Mouse (Mus musculus) heart, embryonic 13.5 days (tissue): ENCODE data around the gene Igsf21. TPM values are rescaled to one million over a fixed set of nuclear protein-coding genes. Genes with fewer than 3 reads are reported as not detected.

Experiments
- ATAC-seq: fragments of 200-750 bp; cut with Nextera tagmentation; 2 replicates; pipeline ENCODE4 v1.8.0; 2017; ENCODE audit warnings: moderate TSS enrichment; ENCODE audit not compliant: insufficient number of reproducible peaks, low FRiP score, low TSS enrichment; ENCODE audit errors: extremely low read depth
- H3K27ac ChIP-seq: fragments of 300-500 bp; sonication (generic); replicated peaks from 2 replicates; pipeline ENCODE4 v1.5.1; 2015; ENCODE audit warnings: moderate library complexity, mild to moderate bottlenecking, inconsistent platforms
- H3K27me3 ChIP-seq: fragments of 300-500 bp; sonication (generic); replicated peaks from 2 replicates; pipeline ENCODE4 v1.6.1; 2015; ENCODE audit warnings: mild to moderate bottlenecking, inconsistent platforms
- H3K36me3 ChIP-seq: fragments of 300-500 bp; sonication (generic); 2 replicates; pipeline ENCODE4 v1.6.1; 2015; ENCODE audit warnings: mild to moderate bottlenecking, inconsistent platforms
- H3K4me1 ChIP-seq: fragments of 300-500 bp; sonication (generic); 2 replicates; pipeline ENCODE4 v1.6.1; 2015; ENCODE audit warnings: inconsistent platforms
- H3K4me2 ChIP-seq: fragments of 300-500 bp; sonication (generic); 2 replicates; pipeline ENCODE4 v1.6.1; 2015; ENCODE audit warnings: inconsistent platforms, mild to moderate bottlenecking, moderate library complexity
- H3K4me3 ChIP-seq: fragments of 300-500 bp; sonication (generic); 2 replicates; pipeline ENCODE4 v1.5.1; 2015; ENCODE audit warnings: moderate library complexity, mild to moderate bottlenecking, inconsistent platforms
- H3K9ac ChIP-seq: fragments of 300-500 bp; sonication (generic); 2 replicates; pipeline ENCODE4 v1.6.1; 2015; ENCODE audit warnings: inconsistent platforms, mild to moderate bottlenecking, moderate library complexity
- H3K9me3 ChIP-seq: fragments of 300-500 bp; sonication (generic); 2 replicates; pipeline ENCODE4 v1.6.1; 2016; ENCODE audit warnings: inconsistent platforms
- WGBS: fragments of 180-500 bp; shearing (Covaris S2); methylation state at CpG from one replicate; pipeline ENCODE4 v1.1.7; 2015; ENCODE audit warnings: mixed read lengths; 5-methylcytosine and 5-hydroxymethylcytosine counted together
- polyA plus RNA-seq: library from polyadenylated mRNA; unstranded; fragments of >200 nt; fragmentation: Nextera tagmentation; extraction: Ambion mirVana; gene quantifications from 2 replicates; pipeline ENCODE4 v1.2.1, GENCODE M21; 2015

Igsf21 gene
- polyA plus RNA-seq, 1 experiment from 2014 or later = 0.13 TPM

DNA sequence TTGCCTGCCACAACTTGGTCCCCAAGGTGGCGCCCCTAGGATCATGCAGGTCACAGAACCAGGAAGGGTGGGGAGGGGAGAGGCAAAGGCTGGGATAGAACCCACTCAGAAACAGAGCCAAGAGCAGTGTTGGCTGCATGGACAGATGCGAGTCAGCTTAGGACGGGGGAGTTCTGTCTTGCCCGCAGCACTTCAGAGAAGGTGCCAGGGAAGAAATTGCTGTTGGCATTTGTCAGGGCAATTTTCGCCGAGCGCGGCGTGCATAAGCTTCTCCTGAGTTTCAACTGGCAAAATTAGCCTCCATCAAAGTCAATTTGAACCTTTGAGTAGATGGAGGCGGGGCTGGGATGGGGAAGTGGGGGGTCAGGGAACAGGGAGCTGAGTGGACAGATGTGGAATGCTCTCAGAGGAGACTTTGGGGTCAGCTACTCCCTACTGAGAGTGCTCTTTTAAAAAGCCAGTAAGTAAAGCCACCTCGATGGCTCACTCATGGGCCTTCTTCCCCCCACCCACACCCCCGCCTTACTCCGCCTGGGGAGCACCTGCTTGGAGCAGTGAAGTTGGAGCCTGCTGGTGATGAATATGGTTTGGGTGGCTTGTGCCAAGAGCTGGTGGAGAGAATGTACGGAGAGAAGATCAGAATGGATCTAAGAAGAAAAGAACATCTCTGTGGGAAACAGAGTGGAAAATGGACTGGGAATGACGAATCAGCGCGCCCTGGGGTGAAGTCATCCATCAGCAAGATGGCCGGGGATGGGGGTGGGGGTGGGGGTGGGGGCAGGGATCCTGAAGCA, 12.0 kb downstream of the Igsf21 start:
- H3K4me2 ChIP-seq = no peak overlapping the region
- no peak overlapping the region for H3K27ac ChIP-seq
- H3K9ac ChIP-seq = no peak overlapping the region
- H3K4me1 ChIP-seq = no peaks in the 10 kb centered on the region
- H3K27me3 ChIP-seq = peaks cover 37% of the 10 kb centered on the region
- 68% methylated on average over 18 of the region's 18 CpGs for WGBS
- no peaks in the 10 kb centered on the region for H3K36me3 ChIP-seq
- H3K9me3 ChIP-seq = no peaks in the 10 kb centered on the region
- ATAC-seq = no peak
- H3K4me3 ChIP-seq = no peak overlapping the region

GRCm38 (mm10) chr4:140227837-140228236, 18.7 kb downstream of the Igsf21 start:
- no peak overlapping the region for H3K27ac ChIP-seq
- no peaks in the 10 kb centered on the region for H3K9me3 ChIP-seq
- 59% methylated on average over 5 of the region's 7 CpGs for WGBS
- ATAC-seq = no peak
- no peak overlapping the region for H3K4me2 ChIP-seq
- H3K4me3 ChIP-seq = no peak overlapping the region
- H3K36me3 ChIP-seq = no peaks in the 10 kb centered on the region
- H3K27me3 ChIP-seq = peaks cover 71% of the 10 kb centered on the region
- H3K4me1 ChIP-seq = no peaks in the 10 kb centered on the region
- H3K9ac ChIP-seq = no peak overlapping the region

GRCm38 (mm10) chr4:140225204-140225603, 21.4 kb downstream of the Igsf21 start:
- no peak overlapping the region for H3K4me2 ChIP-seq
- H3K27ac ChIP-seq = no peak overlapping the region
- H3K9ac ChIP-seq = no peak overlapping the region
- WGBS = 62% methylated on average over 9 of the region's 9 CpGs
- no peak for ATAC-seq
- H3K4me3 ChIP-seq = no peak overlapping the region
- no peaks in the 10 kb centered on the region for H3K36me3 ChIP-seq
- no peaks in the 10 kb centered on the region for H3K9me3 ChIP-seq
- H3K27me3 ChIP-seq = peaks cover 83% of the 10 kb centered on the region
- H3K4me1 ChIP-seq = peaks cover 3% of the 10 kb centered on the region; the same call in 1 of the 2 replicates

DNA sequence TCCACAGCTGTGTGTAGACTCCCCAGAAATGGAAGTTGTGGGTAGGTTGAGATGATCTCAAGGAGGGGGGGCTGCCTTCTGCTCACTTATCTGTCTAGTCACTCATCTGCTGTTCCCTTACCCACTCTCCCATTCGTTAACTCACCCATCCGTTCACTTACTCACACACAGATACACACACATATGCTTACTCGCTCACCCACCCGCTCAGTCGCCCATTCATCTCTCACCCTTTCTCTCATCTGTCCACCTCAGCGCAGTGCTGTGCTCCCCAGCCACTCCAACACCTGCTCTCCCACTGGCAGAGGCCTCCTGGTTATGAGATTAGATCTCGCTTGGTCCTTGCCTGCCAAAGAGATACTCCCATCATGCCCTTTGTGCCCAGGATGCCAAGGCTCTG, 22.1 kb downstream of the Igsf21 start:
- H3K4me2 ChIP-seq = no peak overlapping the region
- H3K9me3 ChIP-seq = no peaks in the 10 kb centered on the region
- no peak overlapping the region for H3K27ac ChIP-seq
- no peaks in the 10 kb centered on the region for H3K36me3 ChIP-seq
- 73% methylated on average over 7 of the region's 7 CpGs for WGBS
- H3K9ac ChIP-seq = no peak overlapping the region
- H3K27me3 ChIP-seq = peaks cover 85% of the 10 kb centered on the region
- H3K4me3 ChIP-seq = no peak overlapping the region
- peaks cover 3% of the 10 kb centered on the region; the same call in 1 of the 2 replicates for H3K4me1 ChIP-seq
- ATAC-seq = no peak

GRCm38 (mm10) chr4:140223067-140223466, 23.5 kb downstream of the Igsf21 start:
- no peak overlapping the region for H3K4me2 ChIP-seq
- H3K9ac ChIP-seq = no peak overlapping the region
- H3K4me1 ChIP-seq = peaks cover 3% of the 10 kb centered on the region; the same call in 1 of the 2 replicates
- H3K9me3 ChIP-seq = no peaks in the 10 kb centered on the region
- no peak overlapping the region for H3K4me3 ChIP-seq
- H3K36me3 ChIP-seq = no peaks in the 10 kb centered on the region
- WGBS = 37% methylated on average over 12 of the region's 12 CpGs
- H3K27ac ChIP-seq = no peak overlapping the region
- H3K27me3 ChIP-seq = peaks cover 91% of the 10 kb centered on the region
- ATAC-seq = no peak

DNA sequence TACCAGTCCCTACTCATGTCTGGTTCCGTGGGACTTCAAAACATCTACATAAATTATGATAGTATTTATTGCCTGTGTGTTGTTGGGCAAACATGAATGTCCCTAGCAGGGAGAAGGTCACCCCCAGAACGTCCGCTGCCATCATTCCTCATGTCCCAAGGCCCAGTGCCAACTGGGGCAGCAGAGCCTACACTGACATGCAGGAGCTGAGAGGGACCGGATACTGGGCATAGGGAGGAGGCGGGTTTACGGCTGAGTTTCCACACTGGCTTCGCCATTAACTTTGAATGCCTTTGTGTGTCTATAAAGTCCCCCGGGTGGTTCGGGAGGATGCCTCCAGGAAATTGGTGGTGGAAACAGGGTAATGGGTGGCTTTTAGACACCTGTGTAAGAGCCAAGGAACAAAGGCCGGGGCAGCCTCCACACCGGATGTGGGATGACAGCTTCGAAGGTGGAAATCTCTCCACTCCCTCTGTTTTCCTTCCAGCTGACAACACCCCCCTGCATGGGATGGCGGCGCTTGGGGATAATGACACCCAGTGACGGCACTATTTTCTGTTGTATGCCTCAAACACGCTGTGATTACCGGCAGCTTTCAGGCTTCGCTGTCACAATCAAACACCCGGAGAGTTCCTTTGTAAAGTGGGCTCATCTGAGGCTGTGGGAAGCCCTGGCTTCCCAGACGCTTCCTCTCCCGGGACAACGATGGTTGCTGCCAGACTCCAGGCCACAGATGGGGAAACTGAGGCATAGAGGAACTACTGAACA, 26.1 kb downstream of the Igsf21 start:
- ATAC-seq = no peak
- H3K36me3 ChIP-seq = no peaks in the 10 kb centered on the region
- H3K4me1 ChIP-seq = peaks cover 3% of the 10 kb centered on the region; the same call in 1 of the 2 replicates
- 55% methylated on average over 22 of the region's 22 CpGs for WGBS
- no peak overlapping the region for H3K27ac ChIP-seq
- H3K27me3 ChIP-seq = peaks cover 71% of the 10 kb centered on the region
- no peak overlapping the region for H3K9ac ChIP-seq
- no peak overlapping the region for H3K4me3 ChIP-seq
- no peak overlapping the region for H3K4me2 ChIP-seq
- H3K9me3 ChIP-seq = no peaks in the 10 kb centered on the region

DNA sequence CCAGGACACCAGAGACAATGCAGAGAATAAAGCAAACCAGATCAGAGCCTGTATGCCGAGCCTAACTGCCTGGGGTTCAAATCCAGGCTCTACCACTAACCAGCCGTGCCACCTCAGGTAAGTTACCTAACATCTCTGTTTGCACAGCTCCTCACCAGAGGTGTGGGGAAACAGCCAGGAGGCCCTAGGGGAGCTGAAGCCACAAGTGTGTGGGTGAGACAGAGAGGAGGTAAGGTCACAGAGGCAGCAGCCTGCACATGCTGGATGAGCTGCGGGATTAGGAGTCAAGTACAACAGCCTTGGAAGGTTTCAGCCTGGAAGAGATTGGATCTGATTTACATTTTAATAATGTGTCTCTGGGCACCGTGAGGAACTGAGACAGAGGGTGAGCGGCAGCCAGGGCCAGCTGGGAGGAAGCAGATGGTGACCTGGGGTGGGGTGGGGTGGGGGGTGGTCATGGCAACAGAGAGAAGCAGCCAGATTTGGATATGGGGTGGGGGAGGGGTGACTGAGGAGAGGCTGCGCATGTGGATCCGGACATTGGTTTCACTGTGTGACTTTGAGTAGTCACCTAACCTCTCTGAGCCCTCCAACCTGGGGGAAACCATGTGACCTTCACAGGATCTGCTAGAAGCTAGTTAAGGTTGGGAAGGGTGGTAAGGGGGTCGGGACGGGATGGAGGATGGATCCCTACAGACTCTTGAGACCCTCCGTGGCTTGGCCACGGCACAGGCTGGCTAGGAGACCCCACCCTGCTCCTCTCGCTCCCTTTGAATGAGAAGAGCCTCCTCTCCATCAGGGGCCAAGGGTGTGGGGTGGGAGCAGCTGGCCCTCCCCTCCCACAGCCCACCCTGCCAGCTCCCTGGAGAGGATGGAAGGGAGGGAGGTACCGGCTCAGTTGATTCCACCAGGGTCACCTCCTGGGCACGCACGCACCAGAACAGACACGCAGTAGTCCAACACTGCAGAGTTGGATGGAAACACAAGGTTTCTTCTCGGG, 27.4 kb downstream of the Igsf21 start:
- Histone ChIP-seq H3K27ac (no peak overlapping the region), H3K4me1 (peaks cover 3% of the 10 kb centered on the region; the same call in 1 of the 2 replicates), H3K27me3 (peaks cover 59% of the 10 kb centered on the region), H3K9ac (no peak overlapping the region), H3K4me2 (no peak overlapping the region), H3K4me3 (no peak overlapping the region), H3K9me3 (no peaks in the 10 kb centered on the region), H3K36me3 (no peaks in the 10 kb centered on the region)
- ATAC-seq = no peak
- WGBS = 53% methylated on average over 17 of the region's 17 CpGs

GRCm38 (mm10) chr4:140218384-140218783, 28.2 kb downstream of the Igsf21 start:
- H3K4me2 ChIP-seq = no peak overlapping the region
- H3K4me3 ChIP-seq = no peak overlapping the region
- H3K4me1 ChIP-seq = peaks cover 3% of the 10 kb centered on the region; the same call in 1 of the 2 replicates
- H3K9ac ChIP-seq = no peak overlapping the region
- H3K9me3 ChIP-seq = no peaks in the 10 kb centered on the region
- no peak for ATAC-seq
- H3K27me3 ChIP-seq = peaks cover 57% of the 10 kb centered on the region
- no peak overlapping the region for H3K27ac ChIP-seq
- H3K36me3 ChIP-seq = no peaks in the 10 kb centered on the region
- 84% methylated on average over 5 of the region's 5 CpGs for WGBS

DNA sequence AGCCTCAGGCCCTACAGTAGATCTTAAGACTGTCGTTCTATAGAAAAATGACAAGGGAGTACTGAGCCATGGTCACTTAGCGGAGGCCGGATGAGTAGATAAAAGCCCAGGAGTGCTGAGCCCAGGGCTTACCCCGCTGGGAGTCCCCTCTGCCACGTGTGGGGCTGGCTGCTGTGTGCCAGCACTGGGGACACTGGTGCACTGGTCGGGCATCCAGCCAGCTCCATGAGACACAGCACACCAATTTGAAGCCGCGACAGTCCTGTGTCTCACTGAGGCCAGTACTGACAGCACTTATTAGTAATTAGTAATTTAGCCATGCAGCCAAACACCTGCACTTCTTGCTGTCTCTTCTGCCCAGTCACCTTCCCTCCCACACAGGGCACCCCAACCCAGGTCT, 28.6 kb downstream of the Igsf21 start:
- H3K36me3 ChIP-seq = no peaks in the 10 kb centered on the region
- no peak overlapping the region for H3K4me3 ChIP-seq
- H3K9ac ChIP-seq = no peak overlapping the region
- H3K27ac ChIP-seq = no peak overlapping the region
- peaks cover 3% of the 10 kb centered on the region; the same call in 1 of the 2 replicates for H3K4me1 ChIP-seq
- ATAC-seq = no peak
- H3K4me2 ChIP-seq = no peak overlapping the region
- WGBS = 70% methylated on average over 8 of the region's 8 CpGs
- no peaks in the 10 kb centered on the region for H3K9me3 ChIP-seq
- peaks cover 57% of the 10 kb centered on the region for H3K27me3 ChIP-seq

GRCm38 (mm10) chr4:140216096-140216495, 30.5 kb downstream of the Igsf21 start:
- Histone ChIP-seq H3K4me1 (peaks cover 3% of the 10 kb centered on the region; the same call in 1 of the 2 replicates), H3K9ac (no peak overlapping the region), H3K4me2 (no peak overlapping the region), H3K9me3 (no peaks in the 10 kb centered on the region), H3K36me3 (no peaks in the 10 kb centered on the region), H3K27ac (no peak overlapping the region), H3K4me3 (no peak overlapping the region), H3K27me3 (peaks cover 54% of the 10 kb centered on the region)
- no peak for ATAC-seq
- WGBS = 82% methylated on average over 8 of the region's 8 CpGs

- Histone ChIP-seq H3K4me1 (no peaks in the 10 kb centered on the region), H3K4me2 (no peak overlapping the region), H3K27me3 (peaks cover 45% of the 10 kb centered on the region), H3K36me3 (no peaks in the 10 kb centered on the region), H3K27ac (no peak overlapping the region), H3K4me3 (no peak overlapping the region), H3K9me3 (no peaks in the 10 kb centered on the region), H3K9ac (no peak overlapping the region)
- ATAC-seq = no peak
- 61% methylated on average over 9 of the region's 9 CpGs for WGBS
Measured at GRCm38 (mm10) chr4:140215205-140215604, 31.4 kb downstream of the Igsf21 start.
